Mouse (Mus musculus) Patski (cell line): ENCODE data around the gene Gm1527. TPM values are rescaled to one million over a fixed set of nuclear protein-coding genes. Genes with fewer than 3 reads are reported as not detected.
"Not testable (repeated sequence)": the region's sequence is repeated elsewhere in the genome, so short reads cannot be mapped to it uniquely, and the experiment has no call there.

Experiments
- ATAC-seq: fragments of 100-300 bp; one replicate; pipeline ENCODE4 v1.8.0; 2021
- CTCF ChIA-PET: fragments of 350-600 bp; sonication (Branson Sonifier 250); formaldehyde crosslinking; loops from one replicate; lab custom pipeline; 2022; ENCODE audit warnings: inconsistent platforms; lab: Charles Lee
- POLR2A ChIA-PET: fragments of 350-600 bp; sonication (Branson Sonifier 250); formaldehyde crosslinking; loops from one replicate; lab custom pipeline; 2022; ENCODE audit warnings: antibody characterized with exemption, inconsistent platforms; lab: Charles Lee
- DNase-seq: peaks from one replicate; pipeline ENCODE4 v3.0.0-alpha.2; 2011; ENCODE audit warnings: low read depth, low spot score
- H3K27me3 ChIP-seq: fragments of 371-371 bp; one replicate; pipeline ENCODE4 v1.5.1; 2021
- CTCF ChIP-seq: fragments of 100-300 bp; IDR thresholded peaks from one replicate; pipeline ENCODE4 v1.5.1; 2021
- in situ Hi-C: fragments of 300-500 bp; cut with MboI; formaldehyde crosslinking; loops from 3 replicates; pipeline ENCODE4 v1.11.1; 2018; ENCODE audit warnings: low pct_unique_long_range_greater_than_20kb, mixed read lengths
- polyA plus RNA-seq: library from polyadenylated mRNA; unstranded; gene quantifications from one replicate; pipeline ENCODE4 v1.2.3, GENCODE M21; 2021

Gm1527 gene
- not detected for polyA plus RNA-seq

- DNase-seq (no peak), ATAC-seq (no peak)
- CTCF ChIA-PET, result no interaction called here
- in situ Hi-C loops, result no loop called here
- no peak for TF ChIP-seq CTCF
- POLR2A ChIA-PET, result no interaction called here
- peaks cover 5% of the 10 kb centered on the region for H3K27me3 ChIP-seq
Observed at GRCm38 (mm10) chr3:28892317-28892716, at the start of gene Gm1527. Gene Gm1527 (plus strand): TSS chr3:28892617.

DNA sequence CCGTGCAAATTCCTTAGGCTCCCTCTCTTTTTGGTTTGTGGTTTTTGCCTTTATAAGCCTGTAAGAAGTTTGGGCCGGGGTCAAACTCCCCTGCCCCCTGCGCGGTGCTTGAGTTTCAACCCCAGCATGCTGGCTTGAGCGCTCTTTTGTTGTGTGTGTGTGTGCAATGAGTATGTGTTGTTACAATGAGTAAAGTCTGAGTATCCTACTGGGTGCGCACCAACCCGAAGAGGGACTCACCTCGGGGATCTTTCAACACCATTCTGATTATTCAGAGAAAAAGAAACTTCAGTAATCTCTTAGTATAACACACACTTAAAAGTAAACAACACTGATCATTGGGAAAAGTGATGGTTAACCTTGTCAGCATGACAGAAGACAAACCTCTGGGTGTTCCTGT is 49.2 kb upstream of the Gm1527 start:
- in situ Hi-C loops, result no loop called here

GRCm38 (mm10) chr3:28847115-28847514 is 45.3 kb upstream of the Gm1527 start:
- ChIA-PET POLR2A (no interaction called here), CTCF (no interaction called here)
- no peaks in the 10 kb centered on the region for H3K27me3 ChIP-seq
- in situ Hi-C loops, result no loop called here
- ATAC-seq (peak; percentile 21), DNase-seq (no peak)
- TF ChIP-seq CTCF, result no peak

More for the DNA sequence above, 49.2 kb upstream of the Gm1527 start:
- ChIA-PET POLR2A (no interaction called here), CTCF (no interaction called here)
- H3K27me3 ChIP-seq, result no peaks in the 10 kb centered on the region
- DNase-seq (no peak), ATAC-seq (no peak)
- TF ChIP-seq CTCF, result no peak

- ATAC-seq, DNase-seq, in situ Hi-C loops, H3K27me3 ChIP-seq, POLR2A ChIA-PET: not testable (repeated sequence)
- CTCF ChIA-PET, result interaction anchor here (0.7 kb wide), 1 partner anchor 26 kb away, joined by 3 read pairs; no protein-coding TSS in a partner anchor
Observed at GRCm38 (mm10) chr3:28852174-28852573, 40.2 kb upstream of the Gm1527 start.

- ATAC-seq, H3K27me3 ChIP-seq, DNase-seq, POLR2A ChIA-PET, CTCF ChIA-PET, in situ Hi-C loops: not testable (repeated sequence)
Observed at GRCm38 (mm10) chr3:28859630-28860392, 32.6 kb upstream of the Gm1527 start.

- DNase-seq, CTCF ChIA-PET, ATAC-seq, H3K27me3 ChIP-seq, in situ Hi-C loops, POLR2A ChIA-PET: not testable (repeated sequence)
Observed at GRCm38 (mm10) chr3:28896966-28897365, 4.5 kb downstream of the Gm1527 start.

GRCm38 (mm10) chr3:28965931-28966330 is 73.5 kb downstream of the Gm1527 start:
- CTCF ChIA-PET, result interaction anchor here (1.1 kb wide), 1 partner anchor 11 kb away, joined by 3 read pairs; no protein-coding TSS in a partner anchor
- ATAC-seq (no peak), DNase-seq (no peak)
- peaks cover 3% of the 10 kb centered on the region for H3K27me3 ChIP-seq
- in situ Hi-C loops, result loop anchor here (5.0 to 25.0 kb wide), 4 partner anchors 154 to 804 kb away; no protein-coding TSS in a partner anchor
- POLR2A ChIA-PET, result interaction anchor here (0.6 kb wide), 1 partner anchor 502 kb away, joined by 5 read pairs; no protein-coding TSS in a partner anchor
- no peak for TF ChIP-seq CTCF

DNA sequence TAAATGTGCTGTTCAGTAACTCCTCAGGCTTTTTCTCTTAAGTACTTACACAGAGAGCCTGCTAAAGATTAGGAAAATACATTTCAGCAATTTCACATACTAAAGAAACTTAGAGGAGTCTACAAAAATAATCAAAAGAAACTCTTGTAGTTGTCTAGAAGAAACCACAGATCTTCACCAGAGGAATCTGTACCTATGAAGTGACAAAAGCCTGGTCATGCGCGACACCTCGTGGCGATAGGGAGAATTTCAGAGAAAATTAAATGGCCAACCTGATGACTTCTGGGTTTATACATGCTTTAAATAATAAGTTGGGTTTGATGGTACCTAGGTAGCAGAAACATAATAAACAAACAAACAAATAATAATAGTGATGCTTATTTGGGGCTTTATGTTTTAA is 76.4 kb downstream of the Gm1527 start:
- in situ Hi-C loops, result loop anchor here (5.0 to 25.0 kb wide), 4 partner anchors 157 to 807 kb away; no protein-coding TSS in a partner anchor
- peaks cover 3% of the 10 kb centered on the region for H3K27me3 ChIP-seq
- TF ChIP-seq CTCF, result peak; percentile 65
- DNase-seq, result peak; percentile 24
- CTCF ChIA-PET, result interaction anchor here (0.7 kb wide), 1 partner anchor 155 kb away, joined by 3 read pairs; no protein-coding TSS in a partner anchor
- POLR2A ChIA-PET, result interaction anchor here (0.7 kb wide), 1 partner anchor 267 kb away, joined by 3 read pairs; no protein-coding TSS in a partner anchor
- ATAC-seq, result peak; percentile 79

Other genes starting within 250 kb of the Gm1527 start
- 3.1 TPM for gene Slc2a2, start 194.7 kb upstream of the Gm1527 start, polyA plus RNA-seq
- gene Eif5a2, start 111.3 kb upstream of the Gm1527 start, polyA plus RNA-seq, result 22.7 TPM
- gene Rpl22l1, start 87.2 kb upstream of the Gm1527 start, polyA plus RNA-seq, result 303 TPM
- gene Egfem1, start 189.4 kb downstream of the Gm1527 start, polyA plus RNA-seq, result not detected